Mouse (Mus musculus): ENCODE measurements around the gene Hnrnpd. TPM values are rescaled to one million over a fixed set of nuclear protein-coding genes. Genes with fewer than 3 reads are reported as not detected.

Gene Hnrnpd
- polyA plus RNA-seq, 1 experiment from 2014 or later, result 164 TPM

DNA sequence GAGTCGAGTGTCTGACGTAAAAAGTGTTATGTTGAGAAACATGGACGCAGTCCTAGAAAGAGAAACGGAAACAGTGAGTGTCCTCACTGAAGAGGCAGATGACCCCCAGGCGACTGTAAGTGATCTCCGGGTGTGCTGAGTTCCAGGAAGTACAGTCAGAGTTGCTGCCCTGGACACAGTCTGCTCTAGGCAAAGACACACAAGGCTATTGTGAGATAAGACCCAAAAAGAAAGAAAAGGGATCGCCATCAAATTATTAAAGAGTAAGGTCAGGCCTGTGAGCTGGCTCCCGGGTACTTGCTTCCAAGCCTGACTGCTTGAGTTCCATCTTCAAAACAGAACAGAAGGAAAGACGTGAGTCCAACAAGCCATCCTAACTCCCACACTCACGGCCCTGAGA lies 37.5 kb downstream of the Hnrnpd start:
- no peaks in the 10 kb centered on the region; the same call in 1 of the 2 replicates for H3K36me3 ChIP-seq (ENCODE audit: control insufficient read depth, insufficient read depth)
- H3K4me3 ChIP-seq (replicated peaks; ENCODE audit: low read length), result no peak overlapping the region
- H3K4me1 ChIP-seq (replicated peaks; ENCODE audit: control insufficient read depth, insufficient read depth, low read length), result no peaks in the 10 kb centered on the region
- peaks cover 11% of the 10 kb centered on the region for H3K9me3 ChIP-seq (ENCODE audit: control insufficient read depth, low read length)
- H3K9ac ChIP-seq (replicated peaks; ENCODE audit: low read depth, low read length), result no peak overlapping the region
- no peak overlapping the region for H3K27ac ChIP-seq (ENCODE audit: low read length)
- no peaks in the 10 kb centered on the region for H3K27me3 ChIP-seq (replicated peaks; ENCODE audit: control insufficient read depth, insufficient read depth, low read length)
- 84% methylated on average over 10 of the region's 10 CpGs for WGBS
- no peak for ATAC-seq
- H3K4me2 ChIP-seq (ENCODE audit: low read length), result no peak overlapping the region

DNA sequence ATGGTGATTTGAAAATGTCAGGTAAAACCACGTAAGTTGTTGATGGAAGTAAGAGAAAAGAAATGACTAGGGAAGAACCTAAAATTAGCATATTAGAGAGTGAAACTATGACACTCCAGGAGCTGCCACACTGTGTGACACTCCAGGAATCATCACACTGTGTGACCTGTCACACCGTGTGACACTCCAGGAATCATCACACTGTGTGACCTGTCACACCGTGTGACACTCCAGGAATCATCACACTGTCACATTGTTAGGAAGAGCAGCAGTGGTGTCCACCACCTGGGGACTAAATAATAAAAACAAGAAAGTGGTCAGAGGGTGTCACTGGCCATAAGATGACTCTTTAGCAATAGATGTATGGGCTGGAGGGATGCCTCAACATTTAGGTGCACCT lies 39.3 kb downstream of the Hnrnpd start:
- Histone ChIP-seq H3K9me3 (ENCODE audit: control insufficient read depth, low read length) (peaks cover 4% of the 10 kb centered on the region), H3K4me2 (ENCODE audit: low read length) (no peak overlapping the region), H3K4me3 (replicated peaks; ENCODE audit: low read length) (no peak overlapping the region), H3K27ac (ENCODE audit: low read length) (no peak overlapping the region), H3K9ac (replicated peaks; ENCODE audit: low read depth, low read length) (no peak overlapping the region), H3K4me1 (replicated peaks; ENCODE audit: control insufficient read depth, insufficient read depth, low read length) (no peaks in the 10 kb centered on the region), H3K36me3 (ENCODE audit: control insufficient read depth, insufficient read depth) (no peaks in the 10 kb centered on the region), H3K27me3 (replicated peaks; ENCODE audit: control insufficient read depth, insufficient read depth, low read length) (no peaks in the 10 kb centered on the region)
- WGBS, result 79% methylated on average over 3 of the region's 3 CpGs
- ATAC-seq, result no peak

DNA sequence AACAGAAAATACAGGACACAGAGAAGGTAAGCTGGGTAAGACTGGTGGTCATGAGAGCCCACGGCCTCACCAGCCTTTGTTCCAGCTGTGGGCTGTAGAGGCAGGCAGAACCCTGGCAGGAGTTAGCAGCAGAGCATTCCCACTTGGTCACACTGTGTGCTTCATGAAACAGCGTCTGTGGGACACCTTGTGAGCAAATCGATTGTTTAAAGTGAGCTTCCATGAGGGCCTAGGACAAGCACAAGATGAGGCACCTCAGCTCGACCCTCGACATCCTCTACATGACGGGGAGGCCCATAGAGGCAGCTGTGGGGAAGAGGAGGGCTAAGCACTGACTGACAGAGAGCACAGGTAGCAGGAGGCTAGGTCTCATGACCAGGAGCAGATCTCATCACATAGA lies 46.8 kb downstream of the Hnrnpd start:
- Histone ChIP-seq H3K27ac (ENCODE audit: low read length) (no peak overlapping the region), H3K4me2 (ENCODE audit: low read length) (no peak overlapping the region), H3K36me3 (ENCODE audit: control insufficient read depth, insufficient read depth) (no peaks in the 10 kb centered on the region), H3K9me3 (ENCODE audit: control insufficient read depth, low read length) (no peaks in the 10 kb centered on the region), H3K4me3 (replicated peaks; ENCODE audit: low read length) (no peak overlapping the region), H3K4me1 (replicated peaks; ENCODE audit: control insufficient read depth, insufficient read depth, low read length) (no peaks in the 10 kb centered on the region), H3K27me3 (replicated peaks; ENCODE audit: control insufficient read depth, insufficient read depth, low read length) (no peaks in the 10 kb centered on the region), H3K9ac (replicated peaks; ENCODE audit: low read depth, low read length) (no peak overlapping the region)
- WGBS, result 83% methylated on average over 6 of the region's 6 CpGs
- ATAC-seq, result no peak

DNA sequence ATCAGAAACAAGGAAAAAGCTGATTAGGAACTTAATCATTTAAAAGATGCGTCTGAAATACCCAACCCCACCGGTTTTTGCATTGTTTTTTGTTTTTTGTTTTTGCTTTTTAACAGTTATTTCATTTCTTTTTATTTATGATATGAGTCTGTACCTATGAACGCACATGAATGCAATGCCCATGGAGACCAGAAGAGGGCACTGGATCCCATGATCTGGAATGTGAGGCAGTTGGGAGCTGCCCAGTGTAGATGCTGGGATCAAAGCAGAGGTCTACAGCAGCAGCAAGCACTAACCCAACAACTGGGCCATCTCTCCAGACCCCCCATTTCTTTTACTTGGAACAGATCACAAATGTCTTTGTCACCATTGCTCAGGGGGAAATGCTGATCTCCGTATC lies 50.8 kb downstream of the Hnrnpd start:
- no peak overlapping the region for H3K27ac ChIP-seq (ENCODE audit: low read length)
- H3K27me3 ChIP-seq (replicated peaks; ENCODE audit: control insufficient read depth, insufficient read depth, low read length), result no peaks in the 10 kb centered on the region
- no peak overlapping the region for H3K9ac ChIP-seq (replicated peaks; ENCODE audit: low read depth, low read length)
- H3K36me3 ChIP-seq (ENCODE audit: control insufficient read depth, insufficient read depth), result no peaks in the 10 kb centered on the region
- no peak overlapping the region for H3K4me2 ChIP-seq (ENCODE audit: low read length)
- no peak for ATAC-seq
- H3K9me3 ChIP-seq (ENCODE audit: control insufficient read depth, low read length), result no peaks in the 10 kb centered on the region
- H3K4me3 ChIP-seq (replicated peaks; ENCODE audit: low read length), result no peak overlapping the region
- 57% methylated on average over 4 of the region's 4 CpGs for WGBS
- no peaks in the 10 kb centered on the region for H3K4me1 ChIP-seq (replicated peaks; ENCODE audit: control insufficient read depth, insufficient read depth, low read length)

DNA sequence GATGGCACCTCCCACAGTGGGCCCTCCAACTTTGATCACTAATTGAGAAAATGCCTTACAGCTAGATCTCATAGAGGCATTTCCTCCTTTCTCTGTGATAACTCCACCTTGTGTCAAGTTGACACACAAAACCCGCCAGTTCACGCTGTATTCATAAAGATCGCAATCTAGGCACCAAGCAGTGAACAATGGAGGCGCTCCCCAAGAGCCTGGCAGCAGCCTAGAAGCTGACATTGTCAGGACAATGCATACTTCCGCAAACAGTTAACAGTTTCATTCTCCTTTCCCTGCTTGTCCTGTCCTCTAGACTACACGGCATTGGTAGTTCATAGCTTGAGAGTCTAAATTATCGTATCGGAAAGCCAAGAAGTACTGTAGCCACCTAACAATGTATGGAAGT lies 56.7 kb downstream of the Hnrnpd start:
- H3K4me2 ChIP-seq (ENCODE audit: low read length), result no peak overlapping the region
- 73% methylated on average over 8 of the region's 8 CpGs for WGBS
- no peak overlapping the region for H3K27ac ChIP-seq (ENCODE audit: low read length)
- H3K9ac ChIP-seq (replicated peaks; ENCODE audit: low read depth, low read length), result no peak overlapping the region
- no peaks in the 10 kb centered on the region for H3K4me1 ChIP-seq (replicated peaks; ENCODE audit: control insufficient read depth, insufficient read depth, low read length)
- ATAC-seq, result no peak
- no peak overlapping the region for H3K4me3 ChIP-seq (replicated peaks; ENCODE audit: low read length)
- H3K36me3 ChIP-seq (ENCODE audit: control insufficient read depth, insufficient read depth), result no peaks in the 10 kb centered on the region
- H3K9me3 ChIP-seq (ENCODE audit: control insufficient read depth, low read length), result no peaks in the 10 kb centered on the region
- no peaks in the 10 kb centered on the region for H3K27me3 ChIP-seq (replicated peaks; ENCODE audit: control insufficient read depth, insufficient read depth, low read length)

DNA sequence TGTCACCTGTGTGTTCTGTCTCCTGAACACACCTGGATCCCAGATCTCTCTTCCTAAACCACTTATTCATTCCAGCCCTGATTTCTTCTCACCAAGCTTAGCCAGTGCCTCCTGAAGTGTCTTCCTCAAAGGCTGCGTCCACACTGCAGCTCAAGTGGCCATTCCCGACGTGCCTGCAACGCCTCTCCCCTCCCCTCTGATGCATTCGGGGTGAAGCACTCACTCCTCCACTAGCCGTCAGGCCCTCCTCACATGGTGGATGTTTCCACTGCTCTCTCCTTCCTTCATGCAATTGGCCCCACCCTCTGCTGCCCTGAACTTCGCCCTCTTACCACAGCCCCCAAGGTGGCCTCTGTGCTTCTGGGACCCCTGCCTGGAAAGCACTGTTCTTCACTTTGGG lies 63.2 kb downstream of the Hnrnpd start:
- WGBS, result 55% methylated on average over 7 of the region's 7 CpGs
- Histone ChIP-seq H3K9me3 (ENCODE audit: control insufficient read depth, low read length) (no peaks in the 10 kb centered on the region), H3K27ac (ENCODE audit: low read length) (no peak overlapping the region), H3K27me3 (replicated peaks; ENCODE audit: control insufficient read depth, insufficient read depth, low read length) (no peaks in the 10 kb centered on the region), H3K4me1 (replicated peaks; ENCODE audit: control insufficient read depth, insufficient read depth, low read length) (no peaks in the 10 kb centered on the region), H3K9ac (replicated peaks; ENCODE audit: low read depth, low read length) (no peak overlapping the region), H3K4me2 (ENCODE audit: low read length) (no peak overlapping the region), H3K36me3 (ENCODE audit: control insufficient read depth, insufficient read depth) (no peaks in the 10 kb centered on the region), H3K4me3 (replicated peaks; ENCODE audit: low read length) (no peak overlapping the region)
- ATAC-seq, result no peak

DNA sequence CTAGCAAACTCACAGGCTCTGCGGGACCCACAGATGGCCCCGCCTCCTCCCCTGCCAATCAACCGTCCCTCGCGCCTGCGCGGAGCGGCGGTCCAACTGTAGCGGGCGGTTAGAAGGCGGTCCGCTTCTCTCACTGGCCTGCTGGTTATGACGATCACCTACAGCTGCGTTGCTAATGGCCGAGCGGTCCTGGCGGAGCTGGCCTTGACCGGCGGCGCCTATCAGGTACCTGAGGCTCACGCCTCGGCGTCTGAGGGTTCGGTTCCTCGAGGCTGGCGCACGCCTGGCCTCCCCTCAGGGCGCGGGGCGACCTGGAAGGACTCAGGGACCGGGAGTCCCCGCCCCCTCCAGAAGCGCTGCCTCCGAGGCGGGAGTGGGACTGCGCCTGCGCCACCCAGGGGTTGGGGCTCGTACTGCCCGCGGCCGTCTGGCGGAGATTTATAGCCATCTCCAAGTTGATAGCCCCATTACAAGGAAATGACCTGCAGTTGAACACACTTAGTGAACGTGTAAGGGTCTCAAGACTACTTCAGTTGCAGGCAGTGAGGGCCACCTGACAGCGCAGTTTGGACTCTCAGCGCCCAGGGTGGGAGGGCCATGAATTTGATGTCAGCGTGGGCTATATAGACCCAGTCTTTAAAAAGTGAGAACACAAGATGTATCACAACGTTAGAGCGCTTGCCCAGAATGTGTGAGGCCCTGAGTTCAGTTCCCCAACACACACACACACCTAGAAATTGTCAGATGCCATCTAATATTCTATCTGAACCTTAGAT lies 72.4 kb downstream of the Hnrnpd start, which contains the start of gene Vamp9:
Gene Vamp9, plus strand, starts transcription at position 74 of the 776 bp plus-strand sequence.
- Histone ChIP-seq H3K27me3 (replicated peaks; ENCODE audit: control insufficient read depth, insufficient read depth, low read length) (no peaks in the 10 kb centered on the region), H3K36me3 (ENCODE audit: control insufficient read depth, insufficient read depth) (no peaks in the 10 kb centered on the region), H3K4me1 (replicated peaks; ENCODE audit: control insufficient read depth, insufficient read depth, low read length) (no peaks in the 10 kb centered on the region), H3K27ac (ENCODE audit: low read length) (peak within 1 kb of the TSS; percentile 83), H3K4me2 (ENCODE audit: low read length) (peak within 1 kb of the TSS; percentile 67), H3K9me3 (ENCODE audit: control insufficient read depth, low read length) (no peaks in the 10 kb centered on the region), H3K9ac (replicated peaks; ENCODE audit: low read depth, low read length) (peak within 1 kb of the TSS; percentile 82), H3K4me3 (replicated peaks; ENCODE audit: low read length) (peak within 1 kb of the TSS; percentile 80)
- 6% methylated on average over 49 of the region's 49 CpGs for WGBS
- peak; percentile 99 for ATAC-seq

Other genes starting within 250 kb of the Hnrnpd start
- 107 and 121 TPM in 2 replicates for gene Rasgef1b, start 249.9 kb downstream of the Hnrnpd start, polyA plus RNA-seq (2015; fragmentation: Nextera tagmentation; extraction: Ambion mirVana)
- gene Vamp9, start 72.7 kb downstream of the Hnrnpd start, polyA plus RNA-seq (2015; fragmentation: Nextera tagmentation; extraction: Ambion mirVana), result 0.78 and 1.0 TPM in 2 replicates
- 2.2 and 3.1 TPM in 2 replicates for gene 4930524J08Rik, start 123 bp upstream of the Hnrnpd start, polyA plus RNA-seq (2015; fragmentation: Nextera tagmentation; extraction: Ambion mirVana)
- 246 and 250 TPM in 2 replicates for gene Hnrnpdl, start 60.7 kb upstream of the Hnrnpd start, polyA plus RNA-seq (2015; fragmentation: Nextera tagmentation; extraction: Ambion mirVana)
- gene Enoph1, start 61.0 kb upstream of the Hnrnpd start, polyA plus RNA-seq (2015; fragmentation: Nextera tagmentation; extraction: Ambion mirVana), result 68.0 and 69.1 TPM in 2 replicates
- gene Tmem150c, start 180.9 kb upstream of the Hnrnpd start, polyA plus RNA-seq (2015; fragmentation: Nextera tagmentation; extraction: Ambion mirVana), result 31.9 and 33.2 TPM in 2 replicates

All from forebrain, embryonic 16.5 days (tissue).